Mouse (Mus musculus): ENCODE results near the gene Reep3.

DNA sequence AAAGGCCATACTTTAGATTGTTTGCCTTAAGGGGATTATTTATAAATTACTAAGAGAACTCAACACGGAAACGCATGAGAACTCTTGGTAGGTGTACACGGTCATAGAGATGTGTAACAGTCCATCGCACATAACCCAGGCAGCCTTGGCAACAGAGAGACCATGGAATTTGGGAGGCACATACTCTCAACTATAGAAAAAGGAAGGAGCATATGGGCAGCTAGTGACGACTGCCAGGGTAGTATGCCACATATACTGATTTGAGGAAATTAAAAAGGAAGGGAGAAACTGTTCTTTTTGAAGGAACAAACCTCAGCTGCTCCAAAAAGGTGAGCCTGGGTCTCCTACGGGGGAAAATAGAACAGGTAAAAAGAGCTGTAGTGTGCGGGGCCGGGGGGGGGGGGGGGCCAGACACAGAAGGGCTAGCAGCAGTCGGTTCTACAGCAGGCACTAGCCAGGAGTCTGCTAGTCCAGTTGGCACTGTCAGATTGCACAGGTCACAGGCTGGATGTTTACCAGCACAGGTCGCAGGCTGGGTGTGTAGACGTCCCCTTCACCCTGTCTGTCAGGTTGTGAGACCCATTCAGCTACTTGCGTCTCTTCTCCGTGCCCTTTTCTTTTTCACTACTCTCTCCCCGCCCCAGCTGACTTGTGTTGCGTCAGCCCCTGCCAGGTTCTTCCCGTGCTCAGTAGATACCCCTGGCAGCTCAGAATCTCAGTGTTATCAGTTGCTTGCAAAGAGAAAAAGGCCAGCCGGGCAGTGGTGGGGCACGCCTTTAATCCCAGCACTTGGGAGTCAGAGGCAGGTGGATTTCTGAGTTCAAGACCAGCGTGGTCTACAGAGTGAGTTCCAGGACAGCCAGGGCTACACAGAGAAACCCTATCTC lies 8.8 kb upstream of the Reep3 start:
- no peak for TF ChIP-seq CTCF (IDR thresholded peaks at IDR 0.05; ENCODE audit: borderline replicate concordance, extremely low read depth, insufficient read depth, insufficient read length)
- no peak for TF ChIP-seq POLR2A (IDR thresholded peaks at IDR 0.05; ENCODE audit: borderline replicate concordance, extremely low read depth, insufficient read depth, insufficient read length, poor library complexity, severe bottlenecking)
